Mouse (Mus musculus) ES-E14 (cell line): ENCODE results near the gene Rgs3.

Source experiments
- CHD2 ChIP-seq: IDR thresholded peaks from 2 replicates; pipeline ENCODE4 v1.6.1; 2014; ENCODE audit warnings: mild to moderate bottlenecking, low read depth, low read length, inconsistent platforms
- HCFC1 ChIP-seq: IDR thresholded peaks from 2 replicates; pipeline ENCODE4 v1.6.1; 2012; ENCODE audit warnings: low read length, inconsistent platforms, borderline replicate concordance; ENCODE audit not compliant: insufficient read depth

DNA sequence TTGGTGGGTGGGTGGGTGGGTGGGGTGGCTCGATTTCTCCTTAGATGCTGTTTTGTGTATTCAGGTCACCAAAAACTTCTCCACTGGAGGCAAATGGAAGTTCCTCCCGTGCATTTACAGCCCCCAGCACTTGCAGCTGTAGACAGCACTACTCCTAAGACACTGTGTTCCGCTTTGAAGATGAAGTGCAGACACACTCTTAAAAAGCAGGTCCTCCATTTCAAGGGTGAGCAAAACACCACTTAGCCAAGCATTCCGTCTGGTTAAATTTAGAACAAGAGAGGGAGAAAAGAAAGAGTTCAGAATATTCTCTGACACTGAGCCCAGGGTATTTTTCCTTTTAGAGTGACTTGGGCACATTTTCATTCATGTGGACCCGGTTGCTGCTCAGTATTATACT is 10.4 kb downstream of the Rgs3 start:
- TF ChIP-seq CHD2 (no peak), HCFC1 (no peak)
